Mouse (Mus musculus): ENCODE measurements at regions not wholly inside any gene's neighbourhood (a gene's known extent, or its start where the extent isn't known, plus 50 kb on each side); places are given as distances from the start of the nearest gene placed in this dataset.

GRCm38 (mm10) chr1:169270750-169271149, 260.5 kb downstream of the Nuf2 start:
- no peak for TF ChIP-seq CTCF (IDR thresholded peaks at IDR 0.05; ENCODE audit: control insufficient read depth, insufficient read depth, insufficient replicate concordance, low read depth, low read length)
- TF ChIP-seq POLR2A (IDR thresholded peaks at IDR 0.05; ENCODE audit: control insufficient read depth, low read depth, low read length) = no peak

Measured in testis, adult 2 months (tissue).